Mouse (Mus musculus) forebrain, embryonic 14.5 days (tissue): ENCODE data around the gene Acp1. TPM values are rescaled to one million over a fixed set of nuclear protein-coding genes. Genes with fewer than 3 reads are reported as not detected.

Source experiments
- ATAC-seq: fragments of 200-750 bp; cut with Nextera tagmentation; 2 replicates; pipeline ENCODE4 v1.8.0; 2017; ENCODE audit warnings: mild to moderate bottlenecking, moderate library complexity
- DNase-seq: peaks from one replicate; pipeline ENCODE4 v3.0.0-alpha.2; 2015; ENCODE audit warnings: low spot score
- H3K27ac ChIP-seq: fragments of 300-500 bp; sonication (generic); 2 replicates; pipeline ENCODE4 v1.5.1; 2014; ENCODE audit warnings: low read depth, mild to moderate bottlenecking, control low read depth, low read length, moderate library complexity
- H3K27me3 ChIP-seq: fragments of 300-500 bp; sonication (generic); replicated peaks from 2 replicates; pipeline ENCODE4 v1.6.1; 2014; ENCODE audit warnings: low read length, control low read depth, mixed read lengths; ENCODE audit not compliant: control insufficient read depth, insufficient read depth
- H3K36me3 ChIP-seq: fragments of 300-500 bp; sonication (generic); 2 replicates; pipeline ENCODE4 v1.6.1; 2014; ENCODE audit warnings: low read length, control low read depth; ENCODE audit not compliant: control insufficient read depth, insufficient read depth
- H3K4me1 ChIP-seq: fragments of 300-500 bp; sonication (generic); 2 replicates; pipeline ENCODE4 v1.6.1; 2014; ENCODE audit warnings: antibody characterized with exemption, low read length, control low read depth; ENCODE audit not compliant: control insufficient read depth, insufficient read depth
- H3K4me2 ChIP-seq: fragments of 300-500 bp; sonication (generic); 2 replicates; pipeline ENCODE4 v1.6.1; 2014; ENCODE audit warnings: mild to moderate bottlenecking, control low read depth, low read length
- H3K4me3 ChIP-seq: fragments of 300-500 bp; sonication (generic); 2 replicates; pipeline ENCODE4 v1.5.1; 2014; ENCODE audit warnings: low read depth, low read length, control low read depth
- H3K9ac ChIP-seq: fragments of 300-500 bp; sonication (generic); 2 replicates; pipeline ENCODE4 v1.6.1; 2014; ENCODE audit warnings: mild to moderate bottlenecking, low read length, control low read depth, moderate library complexity
- H3K9me3 ChIP-seq: fragments of 300-500 bp; sonication (generic); replicated peaks from 2 replicates; pipeline ENCODE4 v1.6.1; 2016; ENCODE audit warnings: low read length, control low read depth, mixed read lengths; ENCODE audit not compliant: control insufficient read depth
- WGBS: fragments of 180-500 bp; shearing (Covaris S2); extraction: QIAGEN DNeasy Blood & Tissue Kit; methylation state at CpG from one replicate; pipeline ENCODE4 v1.1.7; 2014; 5-methylcytosine and 5-hydroxymethylcytosine counted together
- polyA plus RNA-seq: library from polyadenylated mRNA; unstranded; fragments of >200 nt; fragmentation: Nextera tagmentation; extraction: Ambion mirVana; gene quantifications from 2 replicates; pipeline ENCODE4 v1.2.1, GENCODE M21; 2014

The Acp1 gene
- polyA plus RNA-seq, 1 experiment from 2014 or later = 178 TPM

DNA sequence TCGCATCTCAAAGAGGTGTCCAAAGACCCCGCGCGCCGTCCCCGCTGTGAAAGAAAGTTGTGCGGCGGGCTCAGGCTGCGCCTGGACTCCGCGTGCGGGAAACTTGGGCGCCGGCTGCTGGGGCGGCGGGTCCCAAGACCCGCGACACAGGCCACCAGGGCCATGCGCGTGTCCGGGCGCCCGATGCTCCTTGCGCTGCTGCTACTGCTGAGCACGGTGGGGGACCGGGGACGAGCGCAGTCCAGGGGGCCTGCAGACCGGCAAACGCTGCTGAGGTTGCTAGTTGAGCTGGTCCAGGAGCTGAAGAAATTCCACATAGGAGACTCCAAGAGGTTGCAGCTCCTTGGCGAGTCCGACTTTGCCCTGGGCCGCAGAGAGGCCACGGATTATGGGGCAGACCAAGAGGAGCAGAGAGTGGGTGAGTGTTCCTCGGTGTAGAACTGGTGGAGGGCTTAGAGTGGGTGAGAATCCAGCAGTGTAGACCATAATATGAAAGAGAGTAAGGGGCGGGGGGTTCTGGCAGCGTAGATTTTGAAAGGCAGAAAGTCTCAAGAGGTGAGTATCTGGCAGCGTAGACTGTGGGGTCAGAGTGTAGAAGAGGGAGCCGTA lies 26.7 kb downstream of the Acp1 start:
- H3K9ac ChIP-seq = peak overlapping the region; percentile 54
- no peaks in the 10 kb centered on the region for H3K9me3 ChIP-seq
- WGBS = 8% methylated on average over 38 of the region's 39 CpGs
- DNase-seq (peak; percentile 14), ATAC-seq (peak; percentile 54)
- peaks cover 43% of the 10 kb centered on the region for H3K27me3 ChIP-seq
- H3K27ac ChIP-seq = no peak overlapping the region
- H3K4me2 ChIP-seq = peak overlapping the region; percentile 96
- H3K36me3 ChIP-seq = no peaks in the 10 kb centered on the region
- peaks cover 4% of the 10 kb centered on the region; the same call in 1 of the 2 replicates for H3K4me1 ChIP-seq
- peak overlapping the region; percentile 44 for H3K4me3 ChIP-seq

DNA sequence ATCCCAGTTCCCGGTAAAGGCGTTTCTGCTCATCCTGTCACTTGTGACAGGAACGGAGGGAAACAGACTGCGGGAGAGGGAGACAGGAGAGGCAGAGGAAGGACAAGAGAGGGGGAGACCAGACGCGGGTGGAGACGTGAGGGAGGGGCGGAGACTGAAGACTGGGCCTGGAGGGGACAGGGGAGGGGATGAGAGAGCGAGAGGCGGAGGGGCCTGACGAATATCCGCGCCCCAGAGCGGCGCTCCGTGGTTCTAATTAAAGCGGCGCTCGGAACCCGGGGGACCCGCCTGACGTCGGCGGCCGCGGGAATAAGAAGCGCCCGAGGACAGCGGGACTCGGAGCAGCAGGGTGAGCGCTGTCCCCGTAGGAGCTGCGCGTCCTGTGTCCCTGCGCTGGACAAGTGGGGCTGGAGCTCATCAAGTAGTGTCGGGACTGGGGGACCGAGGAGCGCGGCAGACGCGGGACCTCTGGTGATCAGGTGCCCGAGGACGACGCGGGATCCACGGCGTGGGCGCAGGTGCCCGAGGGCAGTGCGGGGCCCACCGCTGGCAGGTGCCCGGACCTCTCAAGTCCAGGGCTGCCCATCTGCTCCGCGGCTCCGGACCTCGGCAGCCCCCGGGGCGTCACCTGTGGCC lies 27.3 kb downstream of the Acp1 start, which contains the start of gene Alkal2:
Gene Alkal2 (plus strand): TSS at position 337 of the 636 bp plus-strand sequence.
- H3K9ac ChIP-seq = peak within 1 kb of the TSS; percentile 54
- WGBS = 1% methylated on average over 40 of the region's 58 CpGs
- peaks cover 43% of the 10 kb centered on the region for H3K27me3 ChIP-seq
- H3K27ac ChIP-seq = no peak within 1 kb of the TSS
- no peaks in the 10 kb centered on the region for H3K9me3 ChIP-seq
- peak within 1 kb of the TSS; percentile 44 for H3K4me3 ChIP-seq
- ATAC-seq (peak; percentile 76), DNase-seq (peak; percentile 53)
- peak within 1 kb of the TSS; percentile 96 for H3K4me2 ChIP-seq
- H3K4me1 ChIP-seq = peaks cover 4% of the 10 kb centered on the region; the same call in 1 of the 2 replicates
- no peaks in the 10 kb centered on the region for H3K36me3 ChIP-seq

DNA sequence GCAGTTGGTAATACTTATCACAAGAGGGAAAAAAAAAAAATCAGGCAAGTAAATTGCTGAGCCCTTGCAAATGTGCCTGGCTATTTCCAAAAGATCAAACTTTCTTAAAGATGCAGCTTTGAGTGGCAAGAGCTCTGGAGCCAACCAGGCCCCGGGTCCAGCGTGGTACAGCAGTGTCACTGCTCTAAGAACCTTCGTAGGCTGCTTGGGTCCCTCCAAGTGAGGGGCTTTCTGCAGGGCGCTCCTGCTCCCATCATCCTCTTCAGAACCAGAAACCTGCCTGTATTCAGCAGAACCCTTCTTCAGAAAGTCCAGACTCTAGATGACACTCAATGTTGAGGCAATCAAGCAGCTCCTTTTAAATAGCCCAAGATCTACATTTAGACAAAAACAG lies 27.8 kb downstream of the Acp1 start:
- WGBS = 22% methylated on average over 4 of the region's 4 CpGs
- H3K36me3 ChIP-seq = no peaks in the 10 kb centered on the region
- peak overlapping the region; percentile 96 for H3K4me2 ChIP-seq
- peaks cover 4% of the 10 kb centered on the region; the same call in 1 of the 2 replicates for H3K4me1 ChIP-seq
- H3K4me3 ChIP-seq = peak overlapping the region; percentile 44
- no peak for DNase-seq
- H3K9ac ChIP-seq = peak overlapping the region; percentile 54
- H3K9me3 ChIP-seq = no peaks in the 10 kb centered on the region
- peaks cover 43% of the 10 kb centered on the region for H3K27me3 ChIP-seq
- ATAC-seq = peak; percentile 55; the same call in 1 of the 2 replicates
- no peak overlapping the region for H3K27ac ChIP-seq

DNA sequence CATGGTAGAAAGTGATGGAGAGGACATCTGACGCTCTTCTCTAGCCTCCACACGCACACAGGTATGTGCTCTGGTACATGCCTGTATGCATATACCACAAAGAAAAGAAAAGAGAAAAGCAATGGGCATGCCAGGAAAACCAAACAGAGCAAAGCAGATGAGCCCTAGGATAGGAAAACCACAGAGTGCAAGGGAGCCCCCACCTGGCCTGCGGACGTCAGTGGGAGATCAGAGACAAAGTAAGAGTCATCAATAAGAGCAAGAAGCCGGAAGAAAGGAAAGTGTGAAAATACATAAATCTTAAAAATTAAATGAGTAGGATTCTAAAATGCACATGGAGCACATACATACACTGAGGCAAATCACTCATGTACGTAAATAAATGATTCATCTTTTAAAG lies 31.9 kb downstream of the Acp1 start:
- DNase-seq (no peak), ATAC-seq (no peak)
- H3K4me1 ChIP-seq = peaks cover under 1% of the 10 kb centered on the region; the same call in 1 of the 2 replicates
- no peaks in the 10 kb centered on the region for H3K9me3 ChIP-seq
- no peaks in the 10 kb centered on the region for H3K36me3 ChIP-seq
- H3K27ac ChIP-seq = no peak overlapping the region
- H3K27me3 ChIP-seq = peaks cover 27% of the 10 kb centered on the region
- H3K4me2 ChIP-seq = no peak overlapping the region
- whole genome bisulfite sequencing = 70% methylated on average over 6 of the region's 6 CpGs
- no peak overlapping the region for H3K4me3 ChIP-seq
- no peak overlapping the region for H3K9ac ChIP-seq

DNA sequence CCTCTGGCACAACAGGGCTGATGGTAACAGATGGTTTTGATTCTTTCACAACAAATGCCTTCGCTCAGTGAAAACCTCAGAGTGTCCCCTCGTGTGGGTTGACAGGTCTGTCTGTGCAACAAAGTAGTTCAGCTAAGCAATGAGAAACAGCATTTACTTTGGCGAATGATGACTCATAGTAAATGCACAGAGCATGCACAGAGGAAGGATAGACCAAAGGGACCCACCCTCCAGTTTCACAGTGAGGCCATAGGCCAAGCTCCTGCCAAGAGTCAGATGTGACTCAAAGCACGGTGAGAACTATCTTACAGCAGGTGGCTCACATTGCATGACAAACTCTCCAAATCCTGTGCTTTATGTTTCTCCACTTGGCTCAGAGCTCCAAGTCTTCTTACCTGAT lies 45.6 kb downstream of the Acp1 start:
- DNase-seq (no peak), ATAC-seq (no peak)
- Histone ChIP-seq H3K27ac (no peak overlapping the region), H3K4me2 (no peak overlapping the region), H3K9ac (no peak overlapping the region), H3K9me3 (no peaks in the 10 kb centered on the region), H3K4me1 (no peaks in the 10 kb centered on the region), H3K4me3 (no peak overlapping the region), H3K36me3 (no peaks in the 10 kb centered on the region), H3K27me3 (no peaks in the 10 kb centered on the region)
- 83% methylated on average over 4 of the region's 4 CpGs for WGBS

DNA sequence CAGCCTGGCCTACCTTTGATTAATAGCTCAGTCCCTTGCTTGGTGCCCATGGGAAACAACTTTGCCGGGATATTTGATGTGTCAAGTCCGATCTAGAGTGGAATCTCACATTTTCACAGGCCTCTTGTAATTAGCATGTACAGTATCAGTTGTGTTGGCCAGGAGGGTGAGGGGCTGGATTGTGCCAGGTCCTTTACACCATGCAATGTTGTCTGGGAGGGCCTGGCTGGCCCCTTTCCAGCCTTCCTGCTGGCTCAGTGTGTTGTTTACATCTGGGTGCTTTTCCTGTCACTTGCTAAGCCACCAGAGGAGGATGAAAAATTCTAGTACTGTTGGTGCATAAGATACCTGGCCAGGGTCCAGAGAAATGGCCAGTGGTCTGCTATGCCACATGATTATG lies 47.0 kb downstream of the Acp1 start:
- no peak; the same call in 1 of the 2 replicates for ATAC-seq
- H3K4me1 ChIP-seq = no peaks in the 10 kb centered on the region
- WGBS = 58% methylated on average over 2 of the region's 2 CpGs

DNA sequence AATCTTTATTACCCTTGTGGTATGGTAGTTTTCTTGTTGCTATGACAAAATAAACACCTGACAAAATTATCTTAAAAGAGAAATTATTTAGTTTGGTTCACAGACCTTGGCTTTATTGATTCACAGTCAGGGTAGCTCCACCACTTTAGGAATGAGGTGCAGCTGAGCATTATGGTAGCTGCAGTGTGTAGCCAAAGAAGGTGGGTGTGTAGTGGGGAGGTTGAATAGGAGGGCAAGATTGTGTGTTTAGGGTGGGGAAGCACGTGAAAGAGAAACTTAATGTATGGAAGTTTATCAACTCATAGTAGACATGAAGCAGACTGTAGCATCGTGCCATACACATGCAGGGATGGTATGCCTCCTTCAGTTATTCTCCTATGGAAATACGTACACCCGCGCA lies 55.2 kb downstream of the Acp1 start:
- Histone ChIP-seq H3K4me1 (no peaks in the 10 kb centered on the region), H3K9ac (no peak overlapping the region), H3K36me3 (no peaks in the 10 kb centered on the region), H3K4me2 (no peak overlapping the region), H3K4me3 (no peak overlapping the region), H3K9me3 (no peaks in the 10 kb centered on the region), H3K27me3 (no peaks in the 10 kb centered on the region), H3K27ac (no peak overlapping the region)
- 88% methylated on average over 5 of the region's 5 CpGs for WGBS
- DNase-seq (no peak), ATAC-seq (no peak)

More for the DNA sequence above, 47.0 kb downstream of the Acp1 start:
- Histone ChIP-seq H3K27ac (no peak overlapping the region), H3K4me3 (no peak overlapping the region), H3K9me3 (no peaks in the 10 kb centered on the region), H3K36me3 (no peaks in the 10 kb centered on the region), H3K9ac (no peak overlapping the region), H3K4me2 (no peak overlapping the region), H3K27me3 (no peaks in the 10 kb centered on the region)
- DNase-seq = peak; percentile 50

DNA sequence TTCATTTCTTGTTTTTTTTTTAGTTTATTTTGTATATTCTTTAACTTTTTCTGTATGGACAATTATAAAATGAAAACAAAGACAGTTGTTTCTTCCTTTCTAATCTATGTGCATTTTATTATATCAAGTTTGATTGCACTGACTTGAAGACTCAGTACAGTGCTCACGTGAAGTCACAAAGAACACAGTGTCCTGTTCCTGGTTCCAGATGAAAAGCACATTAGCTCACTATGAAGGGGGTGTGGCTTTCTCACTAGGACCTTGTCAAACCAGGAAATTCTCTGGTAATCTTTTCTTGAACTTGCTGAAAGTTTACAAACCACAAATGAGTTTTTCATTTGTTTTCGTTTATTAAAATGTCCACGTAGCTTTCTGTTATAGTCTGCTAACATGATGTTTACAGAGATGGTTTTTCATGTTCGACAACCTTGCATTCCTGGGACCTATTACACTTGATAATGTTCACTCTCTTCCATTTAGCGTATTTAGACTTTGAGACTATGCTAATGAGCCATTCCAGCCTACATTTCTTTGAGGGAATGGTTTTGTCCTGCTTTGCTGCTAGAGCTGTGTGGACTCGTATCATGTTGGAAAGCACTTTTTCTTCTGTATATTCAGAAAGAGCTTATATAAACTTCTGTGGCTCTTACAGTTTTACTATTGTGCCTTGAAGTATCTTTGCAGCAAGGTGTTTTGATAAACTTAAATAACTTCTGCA lies 55.8 kb downstream of the Acp1 start:
- Histone ChIP-seq H3K36me3 (no peaks in the 10 kb centered on the region), H3K4me2 (no peak overlapping the region), H3K27me3 (no peaks in the 10 kb centered on the region), H3K9ac (no peak overlapping the region), H3K9me3 (no peaks in the 10 kb centered on the region), H3K4me1 (no peaks in the 10 kb centered on the region), H3K27ac (no peak overlapping the region), H3K4me3 (no peak overlapping the region)
- DNase-seq = no peak
- ATAC-seq = no peak
- 69% methylated on average over 6 of the region's 6 CpGs for WGBS

DNA sequence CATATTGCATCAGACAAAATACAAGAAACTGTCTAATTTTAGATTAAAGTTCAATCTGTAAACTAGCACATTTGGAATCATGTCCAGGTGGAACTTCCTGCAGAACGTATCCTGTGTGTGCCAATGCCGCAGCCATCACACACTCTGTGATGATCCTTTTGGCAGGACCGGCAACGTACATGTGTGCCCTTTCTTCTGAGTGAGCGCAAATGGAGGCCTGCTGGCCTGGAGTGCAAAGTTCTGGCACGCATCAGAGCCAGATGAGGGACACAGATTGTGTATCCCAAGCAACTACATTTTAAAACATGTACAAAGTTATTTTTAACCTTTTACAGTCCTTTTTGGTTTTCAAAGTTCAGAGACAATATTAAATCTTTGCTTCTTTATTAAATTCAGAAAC lies 59.5 kb downstream of the Acp1 start:
- no peak overlapping the region for H3K27ac ChIP-seq
- no peaks in the 10 kb centered on the region for H3K27me3 ChIP-seq
- H3K36me3 ChIP-seq = no peaks in the 10 kb centered on the region
- H3K4me2 ChIP-seq = no peak overlapping the region
- no peaks in the 10 kb centered on the region for H3K4me1 ChIP-seq
- H3K9ac ChIP-seq = no peak overlapping the region
- H3K4me3 ChIP-seq = no peak overlapping the region
- no peak for ATAC-seq
- H3K9me3 ChIP-seq = no peaks in the 10 kb centered on the region
- DNase-seq = peak; percentile 28
- 69% methylated on average over 6 of the region's 6 CpGs for WGBS
